Mouse (Mus musculus) adipocyte (in vitro differentiated cells): ENCODE results near the gene Gm5788.
"Not testable (repeated sequence)": the region's sequence is repeated elsewhere in the genome, so short reads cannot be mapped to it uniquely, and the experiment has no call there.

Experiments
- DNase-seq: peaks from one replicate; pipeline ENCODE4 v3.0.0-alpha.2; 2016; ENCODE audit warnings: low spot score

Gm5788 gene

GRCm38 (mm10) chr12:87494421-87494820, at the start of gene Gm5788:
Gm5788 (plus strand) TSS chr12:87494721.
- DNase-seq, result not testable (repeated sequence)

- DNase-seq, result no peak
These were observed 45.1 kb upstream of the Gm5788 start for GRCm38 (mm10) chr12:87449456-87449855.

DNA sequence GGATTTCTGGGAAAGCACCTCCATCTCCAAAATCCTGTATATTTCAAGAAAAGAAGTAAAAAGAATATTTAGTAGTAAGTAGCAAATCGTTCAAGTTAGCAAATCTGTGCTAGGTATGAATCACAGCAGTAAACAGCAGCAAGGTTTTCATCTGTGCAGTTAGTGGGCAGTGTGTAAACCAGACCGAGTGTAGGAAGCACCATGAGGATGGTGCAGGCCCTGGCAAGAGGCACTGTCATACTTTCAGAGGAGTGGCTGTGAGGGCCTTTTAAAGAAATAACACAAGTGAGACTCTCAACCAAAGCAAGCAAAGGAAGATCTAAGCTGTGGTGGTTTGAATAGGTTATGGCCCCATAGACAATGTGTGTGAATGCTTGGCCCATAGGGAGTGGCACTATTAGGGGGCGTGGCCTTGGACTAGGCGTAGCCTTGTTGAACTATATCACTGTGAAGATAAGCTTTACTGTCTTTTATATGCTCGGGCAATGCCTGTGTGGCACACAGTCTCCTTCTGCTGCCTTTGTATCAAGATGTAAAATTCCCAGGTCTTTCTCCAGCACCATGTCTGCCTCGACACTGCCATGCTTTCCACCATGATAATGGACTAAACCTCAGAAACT, 29.7 kb upstream of the Gm5788 start:
- DNase-seq, result no peak

DNA sequence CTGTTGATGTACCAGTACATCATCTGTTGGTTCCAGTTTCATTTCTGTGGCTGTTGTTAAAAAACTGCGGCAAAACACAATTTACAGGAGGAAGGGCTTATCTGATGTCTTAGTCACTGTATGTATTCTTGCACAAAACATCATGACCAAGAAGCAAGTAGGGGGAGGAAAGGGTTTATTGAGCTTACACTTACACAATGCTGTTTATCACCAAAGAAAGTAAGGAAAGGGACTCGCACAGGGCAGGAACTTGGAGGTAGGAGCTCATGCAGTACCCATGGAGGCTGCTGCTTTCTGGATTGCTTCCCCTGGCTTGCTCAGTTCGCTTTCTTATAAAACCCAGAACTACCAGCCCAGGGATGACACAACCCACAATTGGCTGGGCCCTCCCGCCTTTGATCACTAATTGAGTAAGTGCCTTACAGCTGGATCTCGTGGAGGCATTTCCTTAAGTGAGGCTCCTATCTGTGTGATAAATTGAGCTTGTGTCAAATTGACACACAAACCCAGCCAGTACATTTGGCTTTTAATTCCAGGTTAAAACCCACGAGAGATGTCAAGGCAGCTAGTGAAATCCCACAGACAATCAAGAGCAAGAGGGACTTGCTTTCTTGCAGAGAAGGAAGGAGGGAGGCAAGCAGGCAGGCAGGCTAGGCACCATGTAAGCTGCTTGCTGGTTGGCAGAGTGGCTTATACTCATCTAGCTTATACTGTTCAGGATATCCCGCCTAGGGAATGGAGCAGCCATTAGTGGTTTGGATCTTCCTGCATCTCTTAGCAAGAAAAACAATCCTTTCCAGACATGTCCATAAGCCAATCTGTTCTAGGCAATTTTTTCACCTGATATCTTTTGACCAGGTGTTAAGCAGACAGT, 24.0 kb upstream of the Gm5788 start:
- peak; percentile 50 for DNase-seq

DNA sequence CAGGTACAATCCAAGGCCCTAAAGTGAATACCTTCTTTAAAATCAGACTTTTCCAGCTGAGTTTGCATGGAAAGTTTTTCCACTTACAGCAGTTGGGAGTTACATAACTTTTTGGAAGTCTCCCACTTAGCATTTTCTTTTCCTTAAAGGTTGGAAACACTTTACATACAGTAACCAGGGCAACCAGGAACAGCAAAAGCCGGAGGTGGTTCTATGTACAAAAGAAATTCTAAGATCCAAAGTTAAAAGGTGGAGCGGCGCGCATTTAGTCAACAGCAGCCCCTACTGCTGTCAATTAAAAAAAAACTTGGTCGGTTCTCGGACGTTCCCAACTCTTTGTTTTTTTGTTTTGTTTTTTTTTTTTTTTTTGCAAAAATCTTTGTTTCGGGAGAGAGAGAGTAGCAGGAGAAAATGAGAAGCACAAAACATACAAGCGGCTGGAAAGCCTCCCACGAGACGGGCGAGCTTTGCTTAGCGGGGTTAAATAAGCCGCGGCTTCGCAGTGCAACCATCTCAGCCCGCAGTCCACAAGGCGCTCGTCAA, 23.0 kb upstream of the Gm5788 start:
- DNase-seq, result peak; percentile 66

DNA sequence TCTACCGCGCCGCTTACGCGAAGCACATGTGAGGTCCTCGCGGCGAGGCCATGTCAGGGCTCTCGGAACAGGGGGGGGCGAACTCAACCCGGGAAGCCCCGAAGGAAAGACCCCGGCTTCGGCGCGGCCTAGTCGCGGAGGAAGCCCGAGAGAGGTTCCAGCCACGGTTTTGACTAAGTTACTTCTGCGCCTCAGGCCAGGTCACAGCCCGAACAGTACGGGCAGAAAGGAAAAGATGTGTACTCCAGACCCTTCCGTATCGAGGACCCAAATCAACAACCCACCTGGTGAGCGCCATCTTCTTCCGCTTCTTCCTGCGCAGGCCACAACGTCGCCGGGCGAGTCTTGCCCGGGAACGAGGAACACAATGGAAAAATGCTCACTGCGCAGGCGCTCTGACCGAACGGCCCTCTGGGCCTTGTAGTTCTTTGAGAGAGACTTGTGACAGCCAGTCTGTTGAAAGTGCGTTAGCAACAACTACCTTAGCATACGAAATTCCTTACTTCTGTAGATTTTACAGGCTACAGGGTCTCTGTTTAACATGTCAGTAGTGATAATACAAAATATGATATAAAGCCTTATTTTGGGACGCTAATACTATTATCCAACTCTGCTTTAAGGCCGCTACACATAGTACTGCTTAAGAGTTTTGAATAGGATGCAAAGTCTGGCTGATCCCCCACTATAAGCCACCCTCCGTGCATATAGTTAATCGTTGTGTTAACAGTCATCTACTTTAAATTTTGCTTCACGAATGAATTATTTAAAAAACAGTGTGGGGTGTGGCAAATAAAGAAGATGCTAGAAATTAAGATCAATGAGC, 22.3 kb upstream of the Gm5788 start, which contains the start of gene Snw1:
Snw1 (minus strand) TSS at position 311 of the 823 bp plus-strand sequence.
- DNase-seq, result peak; percentile 97

DNA sequence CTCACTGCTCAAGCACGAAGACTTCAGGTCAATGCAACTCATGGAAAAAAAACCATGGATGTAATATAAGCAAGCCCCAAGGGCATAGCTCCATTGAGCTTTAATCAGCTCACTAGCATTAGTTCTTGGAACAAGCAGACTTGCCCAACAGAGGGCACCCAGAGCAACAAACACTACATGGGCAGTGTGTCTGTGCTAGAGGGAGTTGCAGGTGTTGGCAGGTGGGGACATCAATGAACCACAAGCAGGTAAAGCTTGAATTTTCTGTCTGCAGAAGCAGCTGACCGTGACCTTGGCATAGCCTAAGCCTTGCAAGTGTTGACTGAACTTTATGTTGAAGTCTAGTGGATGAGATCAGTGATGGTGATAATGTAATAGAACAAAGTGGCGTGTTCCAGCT, 19.8 kb upstream of the Gm5788 start:
- DNase-seq, result no peak

DNA sequence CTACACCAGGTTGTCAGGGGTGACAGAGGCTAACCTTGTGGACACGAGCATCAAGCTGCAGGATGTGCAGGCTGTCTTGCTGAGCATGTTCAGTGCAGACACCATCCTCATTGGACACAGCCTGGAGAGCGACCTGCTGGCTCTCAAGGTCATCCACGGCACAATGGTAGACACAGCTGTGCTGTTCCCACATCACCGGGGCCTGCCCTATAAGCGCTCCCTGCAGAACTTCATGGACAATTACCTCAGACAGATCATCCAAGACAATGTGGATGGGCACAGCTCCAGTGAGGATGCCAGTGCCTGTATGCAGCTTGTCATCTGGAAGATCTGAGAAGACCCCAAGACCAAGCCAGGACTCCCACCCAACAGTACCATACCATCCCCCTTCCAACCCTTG, 12.0 kb upstream of the Gm5788 start:
- not testable (repeated sequence) for DNase-seq

DNA sequence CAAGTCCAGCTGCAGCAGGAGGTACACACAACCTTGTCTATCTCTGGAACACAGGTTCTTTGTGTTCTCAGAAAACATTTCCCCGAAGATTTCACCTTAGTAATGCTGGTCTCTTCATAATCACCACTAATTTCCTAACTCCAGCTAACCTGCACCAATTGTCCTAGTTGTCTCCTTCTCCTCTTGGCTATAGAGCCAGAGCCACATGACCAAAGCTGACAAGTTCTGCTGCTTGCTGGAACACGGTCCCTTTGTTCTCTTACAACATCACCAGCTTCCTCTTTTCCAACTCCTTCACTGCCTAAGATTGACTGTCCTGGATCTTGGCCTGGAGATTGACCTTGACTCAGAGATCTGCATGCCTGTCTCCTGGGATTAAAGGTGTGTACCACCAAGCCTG, 5.8 kb upstream of the Gm5788 start:
- not testable (repeated sequence) for DNase-seq

GRCm38 (mm10) chr12:87514016-87514415, 19.5 kb downstream of the Gm5788 start, which contains the start of gene Gm8300:
Gm8300 (plus strand) TSS chr12:87514316.
- not testable (repeated sequence) for DNase-seq

GRCm38 (mm10) chr12:87519616-87520015, 25.1 kb downstream of the Gm5788 start:
- DNase-seq, result not testable (repeated sequence)

GRCm38 (mm10) chr12:87543927-87544326, 49.4 kb downstream of the Gm5788 start:
- no peak for DNase-seq
